Mouse (Mus musculus): ENCODE measurements around the gene Cebpe. TPM values are rescaled to one million over a fixed set of nuclear protein-coding genes. Genes with fewer than 3 reads are reported as not detected.

The Cebpe gene
- polyA plus RNA-seq, 1 experiment from 2014 or later, result not detected

DNA sequence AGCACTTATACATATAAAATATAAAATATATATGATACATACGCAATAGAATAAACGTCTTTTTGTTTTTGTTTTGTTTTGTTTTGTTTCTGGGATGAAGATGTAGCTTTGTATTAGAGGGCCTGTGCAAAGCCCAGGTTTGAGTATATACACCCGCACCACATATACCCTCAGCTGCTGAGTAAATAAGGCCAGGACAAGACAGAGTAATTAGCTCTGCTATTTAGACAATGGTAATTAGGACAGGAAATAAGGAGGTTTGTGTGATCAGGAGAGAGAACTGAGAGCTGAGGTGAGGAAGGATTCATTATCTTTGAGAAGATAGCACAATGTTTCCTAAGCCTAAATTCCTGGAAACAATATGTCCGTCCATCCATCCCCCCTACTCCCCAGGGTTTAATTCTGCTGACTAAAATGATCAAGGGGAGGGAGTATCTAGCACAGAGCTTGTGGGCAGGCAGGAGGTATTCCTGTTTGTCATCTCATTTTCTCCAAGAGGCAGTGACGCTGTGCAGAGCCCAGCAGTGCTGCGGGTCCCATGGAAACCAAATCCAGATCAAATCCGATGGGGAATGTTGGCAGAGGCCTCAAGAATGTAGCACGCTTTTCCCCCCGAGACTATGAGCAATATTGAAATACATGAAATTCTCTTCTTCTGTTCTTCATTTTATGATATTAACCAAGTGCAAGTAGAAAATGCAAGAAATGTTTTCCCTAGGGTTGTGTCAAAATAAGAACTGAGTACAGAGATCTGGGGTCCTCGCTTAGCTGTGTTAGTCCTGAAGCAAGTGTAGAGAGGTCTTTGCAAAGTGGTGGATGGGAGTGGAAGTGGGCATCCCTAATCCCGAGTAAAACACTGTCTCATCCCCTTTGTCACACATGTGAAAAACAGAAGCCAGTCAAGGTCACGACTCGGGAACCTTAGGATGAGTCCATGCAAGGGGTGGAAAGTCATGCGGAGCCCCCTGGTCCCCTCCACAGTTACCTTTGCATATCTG lies 24.9 kb upstream of the Cebpe start:
- H3K27ac ChIP-seq (ENCODE audit: low read depth), result no peak overlapping the region
- no peaks in the 10 kb centered on the region for H3K27me3 ChIP-seq (ENCODE audit: insufficient read depth, low read length)
- no peak overlapping the region for H3K9ac ChIP-seq
- no peaks in the 10 kb centered on the region for H3K36me3 ChIP-seq (ENCODE audit: insufficient read depth)
- WGBS, result 67% methylated on average over 14 of the region's 14 CpGs
- no peak for DNase-seq
- no peaks in the 10 kb centered on the region for H3K9me3 ChIP-seq (ENCODE audit: low read depth, low read length)
- H3K4me1 ChIP-seq (ENCODE audit: insufficient read depth), result no peaks in the 10 kb centered on the region
- no peak overlapping the region for H3K4me3 ChIP-seq (ENCODE audit: low read depth, low read length)
- no peak overlapping the region for H3K4me2 ChIP-seq
- ATAC-seq (ENCODE audit: insufficient read depth), result no peak
- no peak for TF ChIP-seq CTCF (IDR thresholded peaks at IDR 0.05; ENCODE audit: low read depth)

DNA sequence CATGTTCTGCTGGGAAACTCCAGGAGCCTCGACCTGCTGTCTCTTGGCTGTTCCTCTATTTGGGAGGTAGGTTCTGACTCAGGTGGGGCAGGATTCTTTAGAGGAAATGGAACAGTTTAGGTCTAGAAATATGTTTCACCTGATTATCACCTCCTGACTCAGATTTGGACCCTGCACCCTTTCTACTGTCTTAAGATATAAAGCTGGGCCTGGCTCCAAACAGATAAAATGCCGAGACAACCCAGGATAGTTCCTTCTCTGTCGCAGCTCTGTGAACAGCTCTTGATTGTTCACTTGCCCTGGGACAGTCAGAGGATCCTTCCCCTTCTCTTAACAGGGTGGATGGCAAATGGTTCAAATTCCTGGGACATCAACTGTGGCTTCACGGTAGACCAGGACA lies 23.2 kb upstream of the Cebpe start:
- WGBS, result 57% methylated on average over 4 of the region's 4 CpGs
- Histone ChIP-seq H3K9ac (no peak overlapping the region), H3K4me1 (ENCODE audit: insufficient read depth) (no peaks in the 10 kb centered on the region), H3K27me3 (ENCODE audit: insufficient read depth, low read length) (no peaks in the 10 kb centered on the region), H3K4me2 (no peak overlapping the region), H3K36me3 (ENCODE audit: insufficient read depth) (no peaks in the 10 kb centered on the region), H3K4me3 (ENCODE audit: low read depth, low read length) (no peak overlapping the region), H3K9me3 (ENCODE audit: low read depth, low read length) (no peaks in the 10 kb centered on the region), H3K27ac (ENCODE audit: low read depth) (no peak overlapping the region)
- ATAC-seq (ENCODE audit: insufficient read depth) (no peak), DNase-seq (no peak)
- TF ChIP-seq CTCF (IDR thresholded peaks at IDR 0.05; ENCODE audit: low read depth), result no peak

DNA sequence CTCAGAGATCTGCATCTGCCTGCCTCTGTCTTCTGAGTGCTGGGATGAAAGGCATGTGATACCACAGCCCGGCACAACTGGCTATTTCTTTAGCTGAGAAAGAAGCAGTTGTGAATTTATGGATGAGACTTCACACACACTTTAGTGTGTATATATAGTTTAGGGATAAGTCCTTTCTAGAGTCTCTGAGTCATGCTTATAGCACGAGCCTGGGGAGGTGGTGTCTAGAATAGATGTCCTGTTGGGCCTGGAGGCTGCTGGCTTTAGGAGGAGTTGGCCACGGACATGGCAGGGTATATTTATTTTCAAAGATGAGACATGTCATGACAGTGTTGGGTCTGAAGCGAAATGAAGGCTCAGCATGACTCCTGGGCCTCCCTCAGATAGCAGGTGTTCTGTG lies 22.0 kb upstream of the Cebpe start:
- 56% methylated on average over 4 of the region's 4 CpGs for WGBS
- DNase-seq (no peak), ATAC-seq (ENCODE audit: insufficient read depth) (no peak)

DNA sequence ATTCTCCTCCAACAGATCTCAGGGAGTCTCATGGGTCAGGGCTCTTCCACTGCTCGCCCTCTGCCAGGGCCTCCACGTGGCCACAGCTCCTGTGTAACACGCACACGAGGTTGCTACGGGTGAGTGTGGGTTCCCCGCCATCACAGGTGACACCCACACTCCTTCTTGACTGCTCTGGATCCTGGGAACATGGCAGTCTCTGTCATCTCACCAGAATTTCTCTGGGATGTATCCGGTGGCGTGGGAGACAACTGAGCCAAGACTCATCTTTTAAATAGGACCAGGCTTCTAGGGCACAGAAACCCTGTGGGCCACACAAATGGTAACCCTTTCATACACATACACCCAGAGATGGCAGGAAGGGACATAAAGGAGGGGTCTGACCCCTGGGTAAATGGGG lies 20.2 kb upstream of the Cebpe start:
- DNase-seq (no peak), ATAC-seq (ENCODE audit: insufficient read depth) (no peak)
- Histone ChIP-seq H3K27ac (ENCODE audit: low read depth) (no peak overlapping the region), H3K4me3 (ENCODE audit: low read depth, low read length) (no peak overlapping the region), H3K36me3 (ENCODE audit: insufficient read depth) (no peaks in the 10 kb centered on the region), H3K4me1 (ENCODE audit: insufficient read depth) (no peaks in the 10 kb centered on the region), H3K9ac (no peak overlapping the region), H3K27me3 (ENCODE audit: insufficient read depth, low read length) (no peaks in the 10 kb centered on the region), H3K4me2 (no peak overlapping the region), H3K9me3 (ENCODE audit: low read depth, low read length) (no peaks in the 10 kb centered on the region)
- 84% methylated on average over 8 of the region's 8 CpGs for WGBS
- TF ChIP-seq CTCF (IDR thresholded peaks at IDR 0.05; ENCODE audit: low read depth), result no peak

More for the DNA sequence above, 22.0 kb upstream of the Cebpe start:
- TF ChIP-seq CTCF (IDR thresholded peaks at IDR 0.05; ENCODE audit: low read depth), result no peak
- H3K4me3 ChIP-seq (ENCODE audit: low read depth, low read length), result no peak overlapping the region
- H3K4me2 ChIP-seq, result no peak overlapping the region
- H3K9me3 ChIP-seq (ENCODE audit: low read depth, low read length), result no peaks in the 10 kb centered on the region
- H3K9ac ChIP-seq, result no peak overlapping the region
- H3K36me3 ChIP-seq (ENCODE audit: insufficient read depth), result no peaks in the 10 kb centered on the region
- H3K27ac ChIP-seq (ENCODE audit: low read depth), result no peak overlapping the region
- no peaks in the 10 kb centered on the region for H3K4me1 ChIP-seq (ENCODE audit: insufficient read depth)
- H3K27me3 ChIP-seq (ENCODE audit: insufficient read depth, low read length), result no peaks in the 10 kb centered on the region

DNA sequence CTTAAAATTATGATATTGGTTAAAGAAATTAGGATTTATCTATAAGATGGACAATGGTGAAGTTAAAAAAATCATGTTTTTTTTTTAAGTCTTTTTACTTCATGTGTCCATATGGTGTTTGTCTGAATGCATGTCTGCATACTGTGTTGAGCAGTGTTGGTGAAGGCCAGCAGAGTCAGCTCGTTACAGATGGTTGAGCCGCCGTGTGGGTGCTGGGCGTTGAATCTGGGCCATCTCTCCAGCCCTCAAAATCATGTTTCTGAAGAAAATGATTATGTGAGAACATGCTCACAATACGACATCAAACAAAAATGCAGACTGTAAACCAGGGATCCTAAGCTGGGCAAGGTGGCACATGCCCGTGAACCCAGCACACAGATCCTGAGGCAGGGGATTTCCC lies 18.3 kb upstream of the Cebpe start:
- H3K4me2 ChIP-seq, result no peak overlapping the region
- no peaks in the 10 kb centered on the region for H3K4me1 ChIP-seq (ENCODE audit: insufficient read depth)
- H3K27ac ChIP-seq (ENCODE audit: low read depth), result no peak overlapping the region
- no peak for TF ChIP-seq CTCF (IDR thresholded peaks at IDR 0.05; ENCODE audit: low read depth)
- 58% methylated on average over 6 of the region's 6 CpGs for WGBS
- no peak for DNase-seq
- no peak overlapping the region for H3K4me3 ChIP-seq (ENCODE audit: low read depth, low read length)
- H3K9me3 ChIP-seq (ENCODE audit: low read depth, low read length), result no peaks in the 10 kb centered on the region
- no peak for ATAC-seq (ENCODE audit: insufficient read depth)
- no peak overlapping the region for H3K9ac ChIP-seq
- no peaks in the 10 kb centered on the region for H3K27me3 ChIP-seq (ENCODE audit: insufficient read depth, low read length)
- H3K36me3 ChIP-seq (ENCODE audit: insufficient read depth), result no peaks in the 10 kb centered on the region

DNA sequence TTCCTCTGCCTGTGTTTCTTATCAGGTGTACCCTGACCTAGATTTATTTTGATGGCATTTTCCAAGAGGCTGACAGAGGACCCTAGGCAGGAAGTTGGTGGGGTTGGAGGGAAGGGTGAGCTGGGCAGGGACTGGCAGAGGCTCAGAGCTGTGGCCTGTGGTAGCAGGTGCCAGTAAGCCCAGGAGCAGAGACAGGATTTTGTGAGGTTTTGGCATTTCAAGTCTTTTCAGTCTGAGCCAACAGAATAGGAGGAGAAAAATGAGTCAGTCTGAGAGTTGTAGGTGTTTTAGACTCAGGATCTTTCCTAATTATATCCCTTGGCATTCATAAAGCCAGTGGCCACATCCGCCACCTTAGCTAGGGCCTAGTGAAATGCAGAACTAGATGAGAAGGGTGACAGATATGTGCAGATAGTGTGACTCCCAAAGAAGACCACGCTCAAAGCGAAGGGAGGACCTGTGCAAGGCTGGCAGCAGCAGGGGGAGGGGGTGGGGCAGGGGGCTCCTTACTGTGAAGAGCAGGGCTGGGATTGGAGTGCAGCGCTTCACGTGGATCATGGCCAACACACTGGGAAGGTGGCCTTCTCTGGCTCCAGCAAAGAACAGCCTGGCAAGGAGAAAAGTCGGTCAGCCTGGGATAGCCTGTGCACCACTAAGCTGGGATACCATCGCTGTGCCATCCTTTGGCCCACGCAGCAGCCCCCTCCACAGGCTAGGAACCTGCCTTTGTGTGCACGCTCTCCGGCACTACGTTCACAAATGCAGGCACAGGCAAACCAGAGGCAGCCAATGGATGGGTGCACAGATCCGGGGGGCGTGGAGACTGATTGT lies 17.1 kb upstream of the Cebpe start:
- Histone ChIP-seq H3K4me3 (ENCODE audit: low read depth, low read length) (no peak overlapping the region), H3K27ac (ENCODE audit: low read depth) (no peak overlapping the region), H3K4me2 (no peak overlapping the region), H3K27me3 (ENCODE audit: insufficient read depth, low read length) (no peaks in the 10 kb centered on the region; the same call in 1 of the 2 replicates), H3K9ac (no peak overlapping the region), H3K4me1 (ENCODE audit: insufficient read depth) (no peaks in the 10 kb centered on the region), H3K36me3 (ENCODE audit: insufficient read depth) (no peaks in the 10 kb centered on the region), H3K9me3 (ENCODE audit: low read depth, low read length) (no peaks in the 10 kb centered on the region)
- DNase-seq (no peak), ATAC-seq (ENCODE audit: insufficient read depth) (no peak)
- no peak for TF ChIP-seq CTCF (IDR thresholded peaks at IDR 0.05; ENCODE audit: low read depth)
- WGBS, result 73% methylated on average over 13 of the region's 13 CpGs

DNA sequence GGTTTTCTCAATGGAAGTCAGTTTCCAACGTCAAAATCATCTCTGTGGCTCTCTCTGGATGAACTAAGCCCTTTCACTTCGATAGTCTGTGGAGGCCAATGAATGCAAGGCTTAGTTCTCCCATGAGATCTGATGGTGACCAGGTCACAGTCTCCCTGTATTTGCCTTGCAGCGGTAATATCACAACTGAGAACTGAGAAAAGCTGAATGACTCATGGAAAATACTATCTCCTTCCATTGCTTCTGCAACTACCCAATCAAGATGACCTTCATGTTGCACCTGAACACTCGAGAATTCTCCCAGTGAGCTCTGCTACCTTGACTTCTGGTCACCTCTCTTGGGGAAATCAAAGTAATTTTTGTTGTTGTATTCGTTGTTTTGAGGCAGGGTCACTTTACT lies 15.6 kb upstream of the Cebpe start:
- no peak overlapping the region for H3K9ac ChIP-seq
- DNase-seq, result no peak
- no peaks in the 10 kb centered on the region for H3K4me1 ChIP-seq (ENCODE audit: insufficient read depth)
- no peak for TF ChIP-seq CTCF (IDR thresholded peaks at IDR 0.05; ENCODE audit: low read depth)
- no peaks in the 10 kb centered on the region; the same call in 1 of the 2 replicates for H3K27me3 ChIP-seq (ENCODE audit: insufficient read depth, low read length)
- H3K9me3 ChIP-seq (ENCODE audit: low read depth, low read length), result no peaks in the 10 kb centered on the region
- ATAC-seq (ENCODE audit: insufficient read depth), result no peak
- H3K4me3 ChIP-seq (ENCODE audit: low read depth, low read length), result no peak overlapping the region
- H3K4me2 ChIP-seq, result no peak overlapping the region
- WGBS, result 68% methylated on average over 5 of the region's 5 CpGs
- H3K27ac ChIP-seq (ENCODE audit: low read depth), result no peak overlapping the region
- no peaks in the 10 kb centered on the region for H3K36me3 ChIP-seq (ENCODE audit: insufficient read depth)
